ENCODE assay signal across 9 mouse cellular contexts in the genomic region with DNA sequence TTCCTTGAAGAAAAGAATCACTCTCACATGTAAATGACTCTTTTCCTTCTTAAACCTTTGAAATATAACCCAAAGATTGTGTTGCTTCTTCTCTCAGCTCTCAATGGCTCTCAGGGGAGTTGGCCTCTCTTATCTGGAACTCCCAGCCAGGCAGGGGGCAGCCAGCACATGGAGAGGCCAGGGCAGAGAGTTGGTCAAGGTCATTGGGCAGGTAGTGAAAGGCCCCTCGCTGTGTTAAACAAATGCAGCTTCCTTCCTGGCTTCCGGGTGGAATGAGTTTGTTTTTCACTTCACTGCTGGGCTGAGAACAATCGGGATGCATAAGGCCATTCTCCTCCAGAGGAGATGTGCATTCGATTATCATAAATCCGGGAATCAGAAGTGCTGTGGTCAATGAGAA.
DNase-seq lines count a peak whose midpoint lies in the region; ATAC-seq lines count a peak whose summit lies in the region.
"Had no signal": no experiment of that assay in that cellular context is flagged by ENCODE, and none has a peak within 500 bp of the region (broad histone marks: within the 10 kb centered on the region; RNA-seq: fewer than 3 reads in every experiment).

No protein-coding gene starts in this region.

- H3K4me3 ChIP-seq in kidney, embryonic 16.5 days (ENCODE audit: low read length) = no peak overlapping the region
- no peak overlapping the region for H3K4me3 ChIP-seq in heart, embryonic 12.5 days
- no peak overlapping the region for H3K4me3 ChIP-seq in forebrain, embryonic 14.5 days (ENCODE audit: low read depth, low read length)

- no peaks in the 10 kb centered on the region for H3K4me1 ChIP-seq in kidney, embryonic 16.5 days (ENCODE audit: insufficient read depth, low read length)
- peaks cover 15% of the 10 kb centered on the region for H3K4me1 ChIP-seq in heart, embryonic 12.5 days (replicated peaks)
- peaks cover 6% of the 10 kb centered on the region for H3K4me1 ChIP-seq in forebrain, embryonic 14.5 days (ENCODE audit: control insufficient read depth, insufficient read depth, low read length)

- no peaks in the 10 kb centered on the region for H3K27me3 ChIP-seq in kidney, embryonic 16.5 days (ENCODE audit: insufficient read depth, low read length)
- H3K27me3 ChIP-seq in heart, embryonic 12.5 days (replicated peaks) = no peaks in the 10 kb centered on the region
- no peaks in the 10 kb centered on the region for H3K27me3 ChIP-seq in forebrain, embryonic 14.5 days (replicated peaks; ENCODE audit: control insufficient read depth, insufficient read depth, low read length)

- no peaks in the 10 kb centered on the region for H3K36me3 ChIP-seq in kidney, embryonic 16.5 days (ENCODE audit: insufficient read depth, low read length)
- H3K36me3 ChIP-seq in heart, embryonic 12.5 days = no peaks in the 10 kb centered on the region
- H3K36me3 ChIP-seq in forebrain, embryonic 14.5 days (ENCODE audit: control insufficient read depth, insufficient read depth, low read length) = no peaks in the 10 kb centered on the region

- ATAC-seq in kidney, embryonic 16.5 days (ENCODE audit: low FRiP score, low TSS enrichment) = no peak
- ATAC-seq in heart, embryonic 12.5 days (ENCODE audit: insufficient number of reproducible peaks, low FRiP score) = no peak
- no peak for ATAC-seq in forebrain, embryonic 14.5 days

- no peak overlapping the region for H3K27ac ChIP-seq in kidney, embryonic 16.5 days (ENCODE audit: low read length)
- no peak overlapping the region; the same call in 1 of the 2 replicates for H3K27ac ChIP-seq in heart, embryonic 12.5 days (ENCODE audit: poor library complexity, severe bottlenecking)
- no peak overlapping the region for H3K27ac ChIP-seq in forebrain, embryonic 14.5 days (ENCODE audit: low read depth, low read length)

- WGBS in kidney, embryonic 16.5 days = 11% methylated on average over 5 of the region's 5 CpGs
- WGBS in heart, embryonic 12.5 days = 11% methylated on average over 5 of the region's 5 CpGs
- WGBS in forebrain, embryonic 14.5 days = 9% methylated on average over 5 of the region's 5 CpGs

- DNase-seq in kidney, postnatal 14 days = peak; percentile 33
- peak; percentile 36 for DNase-seq in adrenal gland, postnatal 14 days
- DNase-seq in mesoderm, embryonic 11.5 days (ENCODE audit: low read depth, low spot score) = peak; percentile 53
- DNase-seq in forebrain, embryonic 14.5 days (ENCODE audit: low spot score) = no peak
- no peak for DNase-seq in layer of hippocampus, postnatal 10 days (ENCODE audit: low spot score in 2 of 2)
- no peak for DNase-seq in left cerebral cortex, adult 9 months (ENCODE audit: low spot score in 2 of 2)
- DNase-seq: thymus, postnatal 25 days had no signal

- H3K9ac ChIP-seq in kidney, embryonic 16.5 days (replicated peaks; ENCODE audit: low read length) = no peak overlapping the region
- H3K9ac ChIP-seq in heart, embryonic 12.5 days = no peak overlapping the region
- H3K9ac ChIP-seq in forebrain, embryonic 14.5 days (ENCODE audit: low read length) = no peak overlapping the region

- H3K4me2 ChIP-seq in kidney, embryonic 16.5 days (replicated peaks; ENCODE audit: low read depth, low read length) = no peak overlapping the region
- H3K4me2 ChIP-seq in heart, embryonic 12.5 days = 0 out of 2 replicates have a peak overlapping the region, but pooled peaks have one; percentile 18
- H3K4me2 ChIP-seq in forebrain, embryonic 14.5 days (ENCODE audit: low read length) = no peak overlapping the region

- no peaks in the 10 kb centered on the region for H3K9me3 ChIP-seq in kidney, embryonic 16.5 days (ENCODE audit: low read length)
- H3K9me3 ChIP-seq in heart, embryonic 12.5 days (replicated peaks) = no peaks in the 10 kb centered on the region
- H3K9me3 ChIP-seq in forebrain, embryonic 14.5 days (replicated peaks; ENCODE audit: control insufficient read depth, low read length) = no peaks in the 10 kb centered on the region

Comparison
In these comparisons a context has a peak if more than half of its experiments do, and no peak if none do; other contexts are left out.
1. DNase-seq: peak in kidney, postnatal 14 days (single experiment), adrenal gland, postnatal 14 days (single experiment) and mesoderm, embryonic 11.5 days (single experiment); none in forebrain, embryonic 14.5 days (single experiment), layer of hippocampus, postnatal 10 days (0 of 2) and left cerebral cortex, adult 9 months (0 of 2).